Mouse (Mus musculus) neural tube, embryonic 14.5 days (tissue): Measurements from ENCODE around the gene Slc23a3. TPM values are rescaled to one million over a fixed set of nuclear protein-coding genes. Genes with fewer than 3 reads are reported as not detected.

Experiments used
- ATAC-seq: fragments of 200-750 bp; cut with Nextera tagmentation; 2 replicates; pipeline ENCODE4 v1.8.0; 2017; ENCODE audit warnings: low read depth, mild to moderate bottlenecking, moderate TSS enrichment, moderate library complexity
- H3K27ac ChIP-seq: fragments of 300-500 bp; sonication (generic); 2 replicates; pipeline ENCODE4 v1.5.1; 2014; ENCODE audit warnings: low read depth, mild to moderate bottlenecking, control low read depth, low read length, moderate library complexity, mixed read lengths
- H3K27me3 ChIP-seq: fragments of 300-500 bp; sonication (generic); 2 replicates; pipeline ENCODE4 v1.6.1; 2014; ENCODE audit warnings: low read length; ENCODE audit not compliant: control insufficient read depth, insufficient read depth
- H3K36me3 ChIP-seq: fragments of 300-500 bp; sonication (generic); 2 replicates; pipeline ENCODE4 v1.6.1; 2014; ENCODE audit warnings: low read length, mixed read lengths; ENCODE audit not compliant: control insufficient read depth, insufficient read depth
- H3K4me1 ChIP-seq: fragments of 300-500 bp; sonication (generic); 2 replicates; pipeline ENCODE4 v1.6.1; 2014; ENCODE audit warnings: low read length; ENCODE audit not compliant: control insufficient read depth, insufficient read depth
- H3K4me2 ChIP-seq: fragments of 300-500 bp; sonication (generic); 2 replicates; pipeline ENCODE4 v1.6.1; 2014; ENCODE audit warnings: mild to moderate bottlenecking, low read depth, low read length, control low read depth
- H3K4me3 ChIP-seq: fragments of 300-500 bp; sonication (generic); 2 replicates; pipeline ENCODE4 v1.5.1; 2014; ENCODE audit warnings: low read depth, low read length, control low read depth, mixed read lengths
- H3K9ac ChIP-seq: fragments of 300-500 bp; sonication (generic); replicated peaks from 2 replicates; pipeline ENCODE4 v1.6.1; 2014; ENCODE audit warnings: low read depth, mild to moderate bottlenecking, control low read depth, low read length, mixed read lengths
- H3K9me3 ChIP-seq: fragments of 300-500 bp; sonication (generic); 2 replicates; pipeline ENCODE4 v1.6.1; 2016; ENCODE audit warnings: low read length; ENCODE audit not compliant: control insufficient read depth
- WGBS: fragments of 180-500 bp; shearing (Covaris S2); extraction: QIAGEN DNeasy Blood & Tissue Kit; methylation state at CpG from one replicate; pipeline ENCODE4 v1.1.7; 2014; 5-methylcytosine and 5-hydroxymethylcytosine counted together
- polyA plus RNA-seq: library from polyadenylated mRNA; unstranded; fragments of >200 nt; fragmentation: Nextera tagmentation; extraction: Ambion mirVana; gene quantifications from 2 replicates; pipeline ENCODE4 v1.2.1, GENCODE M21; 2014

The Slc23a3 gene
- polyA plus RNA-seq, 1 experiment from 2014 or later: not detected

DNA sequence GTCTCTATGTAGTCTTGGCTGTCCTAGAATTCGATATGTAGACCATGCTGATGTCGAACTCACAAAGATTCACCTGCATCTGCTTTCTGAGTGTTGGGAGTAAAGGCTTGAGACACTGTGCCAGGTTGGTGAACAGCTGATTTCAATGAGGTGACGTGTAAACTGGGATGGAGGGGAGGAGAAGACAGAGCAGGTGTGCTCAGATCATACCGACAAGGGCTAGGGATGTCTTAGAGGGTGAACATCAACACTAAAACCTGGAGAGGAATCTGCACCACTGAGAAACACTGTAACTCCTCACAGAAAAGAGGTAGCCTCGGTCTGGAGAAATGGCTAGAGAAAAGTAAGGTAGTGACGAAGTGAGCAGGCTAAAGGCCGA is 34.4 kb upstream of the Slc23a3 start:
- H3K4me3 ChIP-seq: peak overlapping the region; percentile 67
- peak overlapping the region; percentile 59 for H3K4me2 ChIP-seq
- peaks cover 14% of the 10 kb centered on the region for H3K36me3 ChIP-seq
- H3K27ac ChIP-seq: no peak overlapping the region; the same call in 1 of the 2 replicates
- 11% methylated on average over 7 of the region's 7 CpGs for WGBS
- no peaks in the 10 kb centered on the region for H3K9me3 ChIP-seq
- H3K4me1 ChIP-seq: peaks cover 6% of the 10 kb centered on the region; the same call in 1 of the 2 replicates
- no peaks in the 10 kb centered on the region for H3K27me3 ChIP-seq
- peak overlapping the region; percentile 1; the same call in 1 of the 2 replicates for H3K9ac ChIP-seq
- ATAC-seq: peak; percentile 35; the same call in 1 of the 2 replicates

- H3K9ac ChIP-seq: no peak overlapping the region
- 94% methylated on average over 4 of the region's 4 CpGs for WGBS
- no peaks in the 10 kb centered on the region for H3K4me1 ChIP-seq
- H3K27me3 ChIP-seq: no peaks in the 10 kb centered on the region
- H3K4me3 ChIP-seq: no peak overlapping the region
- no peaks in the 10 kb centered on the region for H3K9me3 ChIP-seq
- H3K36me3 ChIP-seq: no peaks in the 10 kb centered on the region
- no peak overlapping the region for H3K27ac ChIP-seq
- no peak overlapping the region for H3K4me2 ChIP-seq
- no peak for ATAC-seq
These were observed 26.5 kb upstream of the Slc23a3 start for GRCm38 (mm10) chr1:75160256-75160617.

DNA sequence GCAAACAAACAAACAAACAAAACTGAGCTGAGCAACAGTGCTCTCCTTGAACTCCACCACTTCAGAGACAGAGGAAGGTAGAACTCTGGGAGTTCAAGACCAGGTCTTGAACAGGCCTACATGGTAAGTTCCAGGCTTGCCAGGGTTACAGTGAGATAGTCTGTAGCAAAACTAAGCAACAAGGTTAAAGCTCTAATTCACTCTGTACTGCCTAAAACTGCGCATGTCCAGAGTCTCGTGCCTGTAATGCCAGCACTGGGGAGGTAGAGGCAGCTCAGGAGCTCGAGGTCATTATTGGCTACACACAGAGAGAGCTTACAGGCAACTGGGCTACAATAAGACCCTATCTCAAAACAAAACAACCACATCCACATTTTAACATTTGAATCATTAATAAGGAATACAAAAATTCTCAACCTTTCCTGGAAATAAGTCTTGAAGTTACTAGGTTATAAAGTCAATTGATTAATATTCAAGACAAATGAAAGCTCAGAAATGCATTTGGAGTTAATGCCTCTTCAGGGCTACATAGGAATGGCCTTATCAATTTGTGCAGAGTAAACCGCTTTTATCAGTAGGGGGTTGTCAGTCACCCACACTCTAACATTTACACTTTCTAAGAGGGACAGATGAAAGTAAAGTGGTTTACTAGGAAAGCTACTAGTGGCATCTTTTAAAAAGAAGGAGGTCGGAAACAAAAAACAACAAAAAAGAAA is 26.0 kb upstream of the Slc23a3 start:
- Histone ChIP-seq H3K27ac (no peak overlapping the region), H3K9ac (no peak overlapping the region), H3K4me3 (no peak overlapping the region), H3K4me1 (no peaks in the 10 kb centered on the region), H3K4me2 (no peak overlapping the region), H3K27me3 (no peaks in the 10 kb centered on the region), H3K9me3 (no peaks in the 10 kb centered on the region), H3K36me3 (no peaks in the 10 kb centered on the region)
- ATAC-seq: no peak
- 76% methylated on average over 5 of the region's 5 CpGs for WGBS

DNA sequence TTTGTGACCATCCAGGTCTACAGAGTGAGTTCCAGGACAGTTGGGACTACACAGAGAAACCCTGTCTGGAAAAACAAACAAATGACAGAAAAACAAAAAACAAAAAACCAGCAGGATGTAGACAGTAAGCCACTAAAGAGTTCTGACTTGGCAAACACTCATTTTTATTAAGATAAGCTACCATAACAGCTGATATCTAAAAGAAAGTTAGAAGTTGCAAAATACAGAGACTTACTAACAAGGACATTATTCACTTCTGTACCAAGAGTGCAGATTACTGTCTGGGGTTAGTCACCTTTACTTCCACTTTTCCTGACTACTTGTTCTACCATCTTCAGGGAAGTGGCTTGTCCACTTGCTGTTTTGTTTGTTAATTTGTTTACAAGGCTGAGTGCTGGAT is 25.3 kb upstream of the Slc23a3 start:
- Histone ChIP-seq H3K36me3 (no peaks in the 10 kb centered on the region), H3K27ac (no peak overlapping the region), H3K4me3 (no peak overlapping the region), H3K9ac (no peak overlapping the region), H3K9me3 (no peaks in the 10 kb centered on the region), H3K27me3 (no peaks in the 10 kb centered on the region), H3K4me2 (no peak overlapping the region), H3K4me1 (no peaks in the 10 kb centered on the region)
- no peak for ATAC-seq

GRCm38 (mm10) chr1:75155837-75156236 is 22.1 kb upstream of the Slc23a3 start:
- Histone ChIP-seq H3K4me2 (no peak overlapping the region), H3K9me3 (no peaks in the 10 kb centered on the region), H3K27ac (no peak overlapping the region), H3K9ac (no peak overlapping the region), H3K4me1 (no peaks in the 10 kb centered on the region), H3K27me3 (no peaks in the 10 kb centered on the region), H3K36me3 (no peaks in the 10 kb centered on the region), H3K4me3 (no peak overlapping the region)
- 76% methylated on average over 3 of the region's 3 CpGs for WGBS
- no peak for ATAC-seq

GRCm38 (mm10) chr1:75148727-75149126 is 15.0 kb upstream of the Slc23a3 start:
- no peaks in the 10 kb centered on the region for H3K27me3 ChIP-seq
- ATAC-seq: no peak

DNA sequence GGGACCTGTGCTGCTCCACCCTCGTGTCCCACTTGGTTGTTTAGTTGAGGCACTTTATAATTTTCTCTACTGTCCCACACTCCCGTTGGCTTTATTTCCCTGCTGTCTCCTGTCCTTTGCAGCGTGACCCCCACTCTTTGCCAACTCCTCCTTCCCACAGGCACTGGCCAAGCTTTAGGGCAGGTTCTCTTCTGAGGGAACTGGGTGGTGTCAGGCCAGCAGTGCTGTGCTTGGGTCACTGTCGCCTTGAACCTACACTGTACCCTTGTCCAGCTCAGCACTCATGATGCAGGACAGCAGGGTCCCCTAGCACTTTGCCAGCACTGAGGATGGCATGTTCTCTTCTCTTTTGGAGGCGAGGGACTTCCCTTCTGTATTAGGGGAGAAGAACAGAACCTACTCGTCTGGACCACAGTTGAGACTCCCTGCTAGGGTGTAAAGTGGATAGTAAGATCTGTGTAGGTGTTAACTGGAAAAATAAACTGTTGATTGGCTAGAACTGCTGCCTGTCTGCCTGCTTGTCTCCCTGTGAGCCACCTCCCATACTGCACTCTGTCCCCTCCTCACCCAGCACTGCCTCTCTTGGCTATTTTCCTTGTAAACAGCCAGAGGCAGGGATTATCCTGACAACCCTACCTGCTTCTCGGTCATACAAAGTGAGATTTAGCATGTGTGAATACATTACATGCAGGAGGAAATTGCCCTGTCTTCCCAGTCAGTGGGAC is 13.9 kb upstream of the Slc23a3 start:
- H3K9me3 ChIP-seq: no peaks in the 10 kb centered on the region
- H3K27ac ChIP-seq: no peak overlapping the region
- WGBS: 90% methylated on average over 7 of the region's 7 CpGs

More at GRCm38 (mm10) chr1:75148727-75149126, 15.0 kb upstream of the Slc23a3 start:
- Histone ChIP-seq H3K36me3 (peaks cover 27% of the 10 kb centered on the region), H3K4me2 (no peak overlapping the region), H3K9ac (no peak overlapping the region), H3K4me1 (peaks cover 5% of the 10 kb centered on the region), H3K4me3 (no peak overlapping the region), H3K9me3 (no peaks in the 10 kb centered on the region), H3K27ac (no peak overlapping the region)
- 89% methylated on average over 4 of the region's 4 CpGs for WGBS

DNA sequence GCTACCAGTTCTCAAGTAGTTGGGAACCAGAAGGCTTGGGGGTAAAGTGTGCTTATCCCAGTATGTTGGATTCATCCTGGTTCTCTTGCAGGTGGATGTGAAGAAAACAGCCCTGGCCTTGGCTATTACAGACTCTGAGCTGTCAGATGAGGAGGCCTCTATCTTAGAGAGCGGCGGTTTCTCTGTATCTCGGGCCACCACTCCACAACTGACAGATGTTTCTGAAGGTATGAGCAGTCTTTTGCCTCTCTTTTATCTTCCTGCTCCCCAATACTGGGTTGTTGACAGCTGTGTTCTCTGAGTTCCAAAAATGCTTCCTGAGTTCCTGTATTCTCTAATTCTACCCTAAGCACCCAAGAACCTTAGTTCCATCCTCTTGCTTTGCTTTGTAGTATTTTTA is 11.9 kb upstream of the Slc23a3 start:
- H3K27ac ChIP-seq: no peak overlapping the region
- H3K4me2 ChIP-seq: no peak overlapping the region
- H3K4me1 ChIP-seq: peaks cover 14% of the 10 kb centered on the region
- H3K27me3 ChIP-seq: no peaks in the 10 kb centered on the region; the same call in 1 of the 2 replicates
- no peaks in the 10 kb centered on the region for H3K9me3 ChIP-seq
- ATAC-seq: no peak
- peaks cover 27% of the 10 kb centered on the region for H3K36me3 ChIP-seq
- H3K9ac ChIP-seq: no peak overlapping the region
- 97% methylated on average over 3 of the region's 3 CpGs for WGBS
- no peak overlapping the region for H3K4me3 ChIP-seq

More for the DNA sequence above, 13.9 kb upstream of the Slc23a3 start:
- H3K9ac ChIP-seq: no peak overlapping the region
- H3K4me2 ChIP-seq: no peak overlapping the region
- peaks cover 8% of the 10 kb centered on the region for H3K4me1 ChIP-seq
- peaks cover 27% of the 10 kb centered on the region for H3K36me3 ChIP-seq
- H3K4me3 ChIP-seq: no peak overlapping the region
- H3K27me3 ChIP-seq: no peaks in the 10 kb centered on the region; the same call in 1 of the 2 replicates
- ATAC-seq: no peak
